Mouse (Mus musculus) CD8-positive naive resting alpha-beta T cell, adult 2 months (primary cell): ENCODE measurements around the gene Hlcs.

ENCODE experiments used
- DNase-seq, 2 experiments: peaks; one replicate each; pipeline ENCODE4 v3.0.0; 2022; ENCODE audit warnings: low read depth in 2 of 2, low spot score in 2 of 2

Gene Hlcs

DNA sequence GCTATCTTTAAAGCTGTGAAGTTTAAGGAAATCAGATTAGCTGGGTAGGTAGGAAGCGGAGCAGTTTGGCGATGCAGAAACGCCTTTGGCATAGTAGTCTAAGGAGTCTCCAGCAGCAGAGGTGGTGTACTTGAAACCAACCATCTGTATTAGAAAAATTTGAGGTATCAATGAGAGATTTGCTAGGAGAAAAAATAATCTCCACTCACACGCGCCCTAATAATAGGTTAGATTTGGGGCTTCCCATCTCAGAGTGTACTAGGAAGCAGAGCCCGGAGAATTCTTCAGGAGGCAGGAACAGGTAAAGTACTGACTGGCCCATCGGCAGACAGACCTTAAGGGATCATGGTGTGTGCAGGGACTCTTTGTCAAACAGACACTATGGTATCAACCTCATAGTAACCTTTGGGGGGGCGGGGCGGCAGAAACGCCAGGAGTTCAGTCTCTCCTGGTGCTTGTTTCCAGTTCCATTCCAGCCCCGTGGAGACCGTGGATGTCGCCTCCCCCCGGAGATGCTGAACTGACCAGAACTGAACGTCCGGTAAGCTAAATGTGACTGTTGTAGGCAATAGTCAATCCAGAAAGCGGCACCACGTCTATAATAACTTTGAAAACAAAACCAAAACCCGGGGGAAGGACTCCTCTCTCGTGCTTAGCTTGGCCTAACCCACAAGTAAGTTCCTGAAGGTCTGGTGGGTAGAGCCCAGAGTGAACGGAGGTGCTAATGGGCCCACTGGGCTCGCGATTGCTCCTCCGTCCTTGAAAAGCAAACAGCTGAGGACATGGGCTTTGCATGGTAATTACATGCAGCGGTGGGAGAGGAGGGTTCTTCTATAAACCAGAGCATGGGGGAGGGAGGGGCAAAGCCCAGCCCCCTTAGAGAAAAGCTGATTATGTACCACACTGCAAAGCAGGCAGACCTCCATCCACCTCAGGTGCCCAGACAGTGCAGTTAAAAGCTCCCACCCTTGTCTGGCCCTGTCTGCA, 15.8 kb upstream of the Hlcs start:
- peak in 1 of 2 experiments; percentile 27 for DNase-seq

DNA sequence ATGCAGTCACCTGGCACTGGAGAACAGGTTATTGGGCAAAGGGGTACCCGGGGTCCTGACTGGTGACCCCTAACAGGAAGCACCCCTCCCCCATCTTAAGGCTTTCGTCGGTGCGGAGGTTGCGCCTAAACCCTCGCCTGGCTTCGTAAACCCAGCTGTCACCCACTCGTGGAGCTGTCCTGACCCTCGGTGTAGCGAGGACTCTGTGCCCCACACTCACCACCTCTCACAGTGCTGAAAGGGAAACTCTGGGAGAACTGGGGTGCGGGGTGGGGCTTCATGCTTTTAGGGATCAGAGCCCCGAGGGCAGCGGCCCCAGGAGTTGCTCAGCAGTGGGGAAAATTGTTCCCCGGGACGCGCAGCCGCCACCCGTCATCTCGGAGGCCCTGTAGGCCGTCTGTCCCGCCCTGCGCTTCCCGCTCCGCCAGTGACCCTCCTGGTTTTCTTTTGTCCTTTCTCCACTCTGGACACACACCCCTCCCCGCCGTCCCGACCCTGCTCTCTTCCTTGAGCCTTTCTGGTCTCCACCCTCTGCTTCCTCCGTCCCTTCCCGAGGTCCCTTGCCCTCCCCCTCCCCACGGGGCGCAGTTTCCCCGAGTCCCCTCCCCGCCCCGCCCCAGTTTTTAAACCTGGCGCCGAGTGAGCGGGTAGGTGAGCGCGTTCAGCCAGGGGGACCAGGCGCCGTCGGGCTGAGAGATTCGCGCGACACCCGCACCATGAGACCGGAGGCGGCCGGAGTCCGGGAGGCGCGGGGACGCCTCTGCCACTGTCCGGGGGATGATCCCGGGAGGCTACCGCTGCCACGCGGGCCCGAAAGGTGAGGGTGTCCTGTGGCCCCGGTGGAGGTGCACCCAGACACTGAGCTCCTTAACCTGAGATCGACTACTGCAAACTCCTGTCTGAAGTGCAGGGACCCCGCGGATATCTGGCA, 14.7 kb upstream of the Hlcs start, which contains the start of gene Ripply3:
Ripply3 (plus strand) TSS at position 640 of the 931 bp plus-strand sequence.
- peak in 1 of 2 experiments; percentile 15 for DNase-seq

DNA sequence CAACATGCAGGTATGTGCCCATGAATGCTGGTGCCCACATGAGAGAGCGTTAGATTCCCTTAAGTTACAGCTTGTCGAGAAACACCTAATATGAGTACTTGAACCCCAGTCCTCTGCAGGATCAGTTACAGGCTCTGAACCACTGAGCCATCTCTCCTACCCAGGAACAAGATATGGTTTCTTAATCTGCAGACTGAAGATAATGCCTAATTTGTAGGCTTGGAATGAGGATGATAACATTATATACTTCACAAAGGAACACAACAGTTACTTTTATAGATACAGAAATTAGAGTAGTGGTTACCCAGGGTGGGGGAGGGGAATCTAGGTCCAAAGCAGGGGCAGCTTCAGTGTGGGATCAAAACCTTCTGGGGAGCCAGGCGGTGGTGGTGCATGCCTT, 12.6 kb upstream of the Hlcs start:
- no peak for DNase-seq

DNA sequence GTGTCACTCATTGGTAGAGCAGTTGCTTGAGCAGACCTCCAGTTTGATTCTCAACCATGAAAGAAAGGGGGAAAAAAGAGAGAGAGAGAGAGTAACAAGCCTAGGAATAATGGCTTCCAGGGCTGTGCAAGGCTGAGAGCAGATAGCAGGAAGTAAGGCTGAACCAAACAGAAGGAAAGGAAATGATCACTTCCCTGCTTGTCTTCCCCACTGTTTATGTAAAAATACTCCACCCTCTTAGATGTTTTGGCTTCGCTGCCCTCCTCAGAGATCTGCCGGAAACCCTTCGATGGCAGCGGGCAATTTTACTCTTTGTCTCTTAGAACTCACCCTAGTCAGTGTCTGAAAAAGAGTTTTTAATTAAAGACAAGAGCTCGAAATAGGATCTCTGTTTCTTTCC, 10.3 kb upstream of the Hlcs start:
- DNase-seq, result no peak

DNA sequence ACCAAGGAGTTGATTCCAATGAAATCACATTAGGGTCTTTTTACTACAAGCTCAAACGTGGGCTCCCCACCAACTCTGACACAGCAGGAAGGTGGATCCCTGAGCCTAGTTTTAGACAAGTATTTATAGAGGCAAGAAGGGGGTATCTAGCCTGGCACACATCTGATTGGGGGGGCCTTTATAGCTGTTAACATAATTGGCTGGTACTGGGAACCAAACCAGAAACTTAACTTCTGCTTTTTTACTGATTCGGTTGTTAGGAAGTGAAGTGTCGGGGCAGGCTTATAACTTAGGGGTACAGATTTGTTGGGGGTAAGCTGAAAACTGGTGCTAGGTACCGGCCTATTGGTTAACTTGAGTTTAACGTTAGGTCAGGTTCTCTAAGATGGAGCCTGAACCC, 6.9 kb upstream of the Hlcs start:
- DNase-seq, result no peak

DNA sequence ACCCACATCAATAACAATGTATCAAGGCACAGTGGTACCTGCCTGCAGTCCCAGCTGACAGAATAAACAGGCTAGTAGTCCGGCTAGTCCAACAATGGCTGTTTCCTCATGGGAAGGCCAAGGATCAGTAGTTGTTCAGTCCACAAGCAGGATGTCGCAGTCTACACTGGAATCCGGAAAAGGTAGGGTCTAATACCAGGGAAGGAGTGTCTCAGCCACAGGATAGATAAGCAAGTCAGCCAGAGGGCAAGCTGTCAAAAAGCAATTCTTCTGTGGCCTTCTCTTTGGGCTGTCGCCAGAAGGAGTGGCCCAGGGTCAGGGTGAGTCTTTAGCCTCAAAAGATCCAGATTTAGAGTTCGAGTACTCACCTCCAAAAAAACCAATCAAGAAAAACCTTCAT, 4.4 kb upstream of the Hlcs start:
- DNase-seq, result no peak

DNA sequence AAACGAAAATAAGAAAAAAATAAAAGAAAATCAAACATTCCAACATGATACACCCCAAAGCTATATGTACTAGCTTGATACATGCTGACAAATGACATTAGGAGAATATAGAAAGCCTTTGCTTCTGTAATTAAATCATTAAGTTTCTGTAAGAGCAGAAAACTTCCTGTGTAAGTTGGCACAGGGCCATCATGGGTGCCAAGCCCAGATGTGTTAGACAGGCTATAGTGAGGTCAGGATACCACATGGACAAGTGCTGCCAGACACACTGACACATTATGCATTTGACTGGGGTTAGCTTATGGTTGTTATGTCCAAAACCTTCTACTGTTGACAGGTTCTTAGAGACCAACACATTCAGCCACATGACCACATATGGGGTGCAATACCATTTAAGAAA, 1.8 kb upstream of the Hlcs start:
- no peak for DNase-seq

DNA sequence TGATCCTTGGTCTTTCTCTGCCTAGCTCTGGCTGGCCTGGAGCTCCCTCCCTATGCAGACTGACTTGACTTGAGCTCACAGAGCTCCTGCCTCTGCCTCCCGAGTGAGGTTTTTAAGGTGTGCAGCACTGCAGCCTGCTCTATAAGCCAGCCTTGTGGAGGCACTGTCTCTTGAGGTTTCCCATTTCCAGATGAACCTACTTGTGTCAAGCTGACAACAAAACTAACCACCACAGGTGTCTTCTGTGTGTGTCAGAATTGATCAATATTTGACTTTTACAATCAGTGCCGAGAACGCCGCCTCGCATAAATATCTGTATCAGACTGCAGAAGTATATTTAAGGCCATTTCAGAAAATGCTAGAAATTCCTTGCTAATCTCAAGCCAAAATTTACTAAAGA, 1.3 kb upstream of the Hlcs start:
- no peak for DNase-seq

DNA sequence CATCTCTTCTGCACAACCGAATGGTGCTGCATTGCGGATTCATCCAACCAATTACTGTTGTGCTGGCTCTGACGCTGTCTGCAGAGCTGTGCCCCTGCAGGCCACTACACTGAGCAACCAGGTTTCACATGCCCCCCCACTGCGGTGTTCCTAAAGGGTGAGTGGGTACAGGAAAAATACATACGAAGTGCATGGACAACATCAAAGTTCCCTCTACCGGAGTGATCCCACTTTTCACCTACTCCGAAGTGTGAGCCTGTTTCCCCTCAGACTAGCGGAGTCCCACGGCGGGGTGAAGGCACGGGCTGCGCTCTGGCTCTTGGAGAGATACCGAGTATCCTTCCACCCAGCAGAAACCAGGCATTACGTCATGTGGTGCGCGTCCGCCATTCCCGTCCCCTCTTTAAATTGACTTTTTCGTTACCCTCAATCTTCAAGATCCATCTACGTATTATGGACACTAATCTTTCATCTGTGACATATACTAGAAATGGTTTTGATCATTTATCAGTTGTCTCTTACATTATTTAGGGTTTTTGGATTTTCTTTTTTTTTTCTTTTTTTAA, 625 bp downstream of the Hlcs start:
- DNase-seq, result peak; percentile 72 to 79

DNA sequence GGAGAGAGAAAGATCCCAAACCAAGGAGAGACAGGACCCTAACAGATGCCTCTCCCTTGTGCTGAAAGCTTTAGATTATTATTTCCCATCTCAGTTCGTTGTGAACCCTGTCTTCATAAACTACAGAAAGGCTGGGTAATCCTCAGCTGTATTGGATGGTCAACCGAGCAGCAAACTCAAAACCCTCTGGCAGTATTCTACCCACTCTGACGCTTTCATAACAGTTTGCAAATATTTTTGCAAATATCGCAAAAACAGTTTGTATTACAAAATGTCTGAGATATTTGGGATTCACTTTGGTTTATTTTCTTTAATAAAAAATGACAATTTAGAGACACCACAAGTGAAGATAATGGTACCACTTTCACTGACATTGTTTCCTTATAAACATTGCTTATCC, 1.4 kb downstream of the Hlcs start:
- DNase-seq, result no peak

DNA sequence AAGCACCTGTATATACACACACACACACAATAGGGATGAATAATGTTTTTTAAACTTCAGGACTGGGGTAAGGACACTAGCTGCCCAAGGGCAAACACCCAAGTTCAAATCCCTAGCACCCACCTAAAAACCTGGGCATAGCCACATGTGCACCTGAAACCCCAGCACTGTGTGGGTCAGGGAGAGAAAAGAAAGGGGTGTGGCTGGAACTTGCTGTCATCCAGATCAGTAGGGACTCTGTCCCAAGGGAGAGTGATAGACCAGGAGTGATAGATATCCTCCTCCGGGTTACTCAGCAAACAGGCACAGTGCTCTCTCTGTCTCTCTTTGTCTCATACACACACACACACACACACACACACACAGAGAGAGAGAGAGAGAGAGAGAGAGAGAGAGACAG, 2.0 kb downstream of the Hlcs start:
- no peak for DNase-seq

DNA sequence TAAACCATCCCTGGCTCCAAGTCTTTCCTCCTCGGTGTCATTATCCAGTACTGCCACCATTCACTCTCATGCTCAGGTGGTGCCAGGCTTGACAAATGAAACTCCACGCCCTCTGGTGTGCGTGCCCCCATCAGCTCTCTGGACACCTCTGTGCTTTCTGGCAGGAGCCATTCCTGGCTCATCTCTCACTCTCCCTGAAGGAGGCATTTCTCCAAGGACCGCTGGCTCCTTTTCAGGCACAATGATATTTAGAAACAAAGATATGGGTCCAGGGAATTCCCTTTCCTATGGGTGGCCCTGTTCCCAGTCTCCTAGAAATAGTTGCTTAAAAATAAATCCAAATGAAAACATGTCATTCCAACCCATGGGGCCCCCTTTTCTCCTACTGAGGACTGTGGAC, 4.3 kb downstream of the Hlcs start:
- DNase-seq, result no peak

DNA sequence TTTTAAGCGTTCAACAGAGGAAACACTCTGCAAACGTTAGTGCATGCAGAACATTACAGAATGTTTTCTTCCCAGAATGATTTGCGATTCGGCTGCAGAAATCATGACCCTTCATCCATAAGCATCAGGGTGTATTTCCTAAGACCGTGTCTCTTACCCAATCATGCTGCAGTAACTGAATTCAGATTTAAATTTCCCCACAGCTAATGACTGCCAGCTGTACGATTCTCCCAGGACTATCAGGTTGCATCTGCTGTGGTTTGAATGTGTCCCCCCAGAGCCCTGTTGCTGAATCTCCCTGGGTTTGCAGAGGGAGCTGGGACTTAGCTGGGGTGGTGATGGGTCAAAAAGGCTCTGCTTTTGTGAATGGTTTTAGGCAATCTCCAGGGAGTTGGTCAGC, 5.4 kb downstream of the Hlcs start:
- DNase-seq, result no peak

DNA sequence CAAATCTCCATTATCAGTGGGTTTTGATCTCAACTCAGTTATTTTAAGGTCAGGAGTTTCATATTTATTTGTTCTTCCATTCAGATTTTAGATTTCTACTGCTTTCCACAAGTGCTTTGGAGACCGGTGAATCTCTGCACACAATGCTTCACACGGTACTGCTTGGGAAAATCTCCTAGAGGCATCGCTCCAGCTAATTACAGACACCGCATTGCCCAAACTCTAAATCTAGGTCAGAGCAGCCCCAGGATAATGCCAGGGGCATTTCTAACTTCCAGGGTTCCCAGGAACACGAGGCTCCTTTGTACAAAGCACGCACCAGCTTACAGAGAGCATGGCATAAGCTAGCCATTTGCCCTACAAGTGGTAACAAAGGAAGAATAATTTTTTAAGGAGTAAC, 5.8 kb downstream of the Hlcs start:
- DNase-seq, result no peak

DNA sequence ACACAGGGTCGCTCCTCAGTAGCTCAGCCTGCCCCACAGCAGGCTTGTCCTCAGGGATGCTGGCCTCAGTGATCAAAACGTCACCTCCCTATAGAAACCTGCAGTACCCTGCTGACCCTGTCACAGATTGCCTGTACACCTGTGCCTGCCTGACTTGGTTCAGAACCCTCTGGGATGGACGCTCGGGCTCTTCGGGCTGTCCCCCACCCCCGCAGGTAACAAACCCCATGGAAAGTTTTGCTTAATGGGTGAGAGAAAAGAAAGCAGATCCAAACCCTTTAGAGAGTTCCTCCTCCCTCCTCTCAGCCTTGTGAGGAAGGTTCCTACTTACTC, 10.2 kb downstream of the Hlcs start:
- no peak for DNase-seq

DNA sequence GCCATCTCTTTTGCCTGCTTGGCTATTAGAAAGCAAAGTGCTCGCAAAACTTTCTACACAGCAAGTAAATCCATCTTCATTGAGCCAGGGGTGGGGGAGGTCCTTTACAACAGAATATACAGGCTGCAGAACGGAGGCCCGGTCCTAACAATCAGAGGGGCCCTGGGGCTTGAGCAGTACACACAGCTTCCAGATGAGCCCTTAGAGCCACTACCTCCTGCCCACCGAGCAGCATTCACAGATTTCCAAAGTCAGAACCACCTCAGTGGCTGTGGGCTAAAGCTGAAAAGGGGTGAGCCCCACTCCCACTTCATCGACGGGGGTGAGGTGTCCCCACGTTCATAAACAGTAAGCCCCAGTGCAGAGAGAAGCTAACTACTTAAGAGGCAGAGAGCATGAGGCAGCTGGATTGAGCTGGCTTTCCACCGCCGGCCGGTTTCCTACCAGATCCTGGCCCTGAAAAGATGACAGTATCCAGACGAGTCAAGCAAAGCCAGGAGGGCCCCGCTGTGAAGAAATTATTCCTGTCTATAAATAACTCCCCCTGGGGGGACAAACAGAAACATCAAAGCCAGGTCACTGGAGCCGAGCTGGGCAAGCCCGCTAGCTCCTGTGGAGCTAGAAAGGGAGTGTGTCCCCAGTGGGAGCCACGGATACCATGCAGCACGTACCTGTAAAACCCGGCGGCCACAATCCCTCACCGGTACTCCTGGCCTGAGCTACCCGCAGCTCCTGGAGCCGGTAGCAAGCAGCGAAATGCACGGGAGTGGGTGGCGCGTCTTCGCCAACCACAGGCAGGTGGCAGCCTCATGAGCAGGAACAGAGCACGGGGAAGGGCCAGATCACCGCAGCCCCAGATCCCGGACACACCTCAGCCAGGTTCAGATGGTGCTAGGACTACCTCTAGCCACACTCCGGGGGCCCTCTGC, 10.8 kb downstream of the Hlcs start:
- no peak for DNase-seq

DNA sequence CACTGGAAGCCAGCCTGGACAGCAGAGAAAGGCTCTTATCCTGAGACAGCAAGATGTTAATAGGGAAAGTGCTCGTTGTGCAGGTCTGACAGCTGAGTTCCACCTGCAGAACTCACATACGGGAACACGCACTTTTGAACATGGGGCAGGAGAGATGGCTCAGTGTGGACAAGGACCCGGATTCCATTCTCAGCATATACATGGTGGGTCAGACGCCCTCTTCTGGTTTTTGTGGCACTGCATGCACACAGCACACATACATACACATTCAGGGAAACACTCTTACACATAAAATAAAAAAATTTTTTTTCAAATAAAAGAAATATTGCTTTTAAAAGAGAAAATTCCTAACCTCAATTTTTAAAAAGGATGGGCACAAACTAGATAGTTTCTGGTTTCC, 11.7 kb downstream of the Hlcs start:
- DNase-seq, result no peak

DNA sequence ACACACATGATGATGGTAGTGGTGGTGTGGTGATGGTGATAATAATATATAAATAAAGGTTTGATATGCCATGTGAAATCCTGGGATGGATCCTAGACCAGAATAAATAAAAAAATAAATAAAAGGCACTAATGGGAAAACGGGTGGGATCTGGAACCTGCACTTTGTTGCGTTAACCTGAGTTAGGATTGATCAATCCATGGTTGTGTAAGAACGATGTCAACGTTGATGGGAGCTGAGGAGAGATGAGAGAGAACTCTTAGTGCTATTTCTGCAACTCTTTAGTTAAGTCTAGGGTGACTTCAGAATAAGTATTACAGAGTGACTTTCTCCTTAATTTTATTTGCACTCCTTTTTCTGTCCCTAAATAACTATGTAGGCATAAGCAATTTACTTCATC, 12.2 kb downstream of the Hlcs start:
- no peak for DNase-seq

DNA sequence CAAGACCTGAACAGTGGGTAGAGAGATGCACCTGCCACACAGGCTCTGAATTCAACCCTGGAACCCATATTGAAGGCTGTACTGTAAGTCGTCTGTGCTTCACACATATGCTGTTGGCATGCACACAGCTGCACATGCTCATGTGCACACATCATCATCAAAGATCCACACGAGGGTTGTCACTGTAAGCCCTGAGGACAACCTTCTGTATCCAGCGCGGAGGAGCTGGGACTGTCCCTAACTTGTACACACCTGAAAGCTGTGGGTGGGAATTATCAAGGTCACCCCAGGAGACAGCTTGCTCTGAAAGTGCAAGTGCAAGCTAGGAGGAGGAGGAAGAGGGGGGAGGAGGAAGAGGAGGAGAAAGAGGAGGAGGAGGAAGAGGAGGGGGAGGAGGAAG, 14.2 kb downstream of the Hlcs start:
- DNase-seq, result no peak

DNA sequence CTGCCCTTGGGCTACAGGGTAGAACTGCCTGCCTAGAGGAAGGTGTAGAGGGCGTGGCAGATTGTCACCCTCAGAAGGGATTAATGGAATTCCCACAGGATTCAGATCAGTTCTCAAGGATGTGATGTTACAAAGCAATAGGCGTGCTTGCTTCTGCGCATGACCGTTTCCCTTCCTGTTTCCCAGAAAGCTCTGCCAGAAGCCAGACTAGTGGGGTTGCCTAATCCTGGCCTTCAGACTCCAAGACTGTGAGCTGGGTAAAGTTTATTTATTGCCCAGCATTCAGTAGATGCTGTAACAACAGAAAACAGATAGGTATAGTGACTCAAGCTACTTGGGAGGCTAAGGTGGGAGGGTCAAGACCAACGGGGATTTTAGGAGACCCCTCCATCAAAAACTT, 15.3 kb downstream of the Hlcs start:
- DNase-seq, result no peak

DNA sequence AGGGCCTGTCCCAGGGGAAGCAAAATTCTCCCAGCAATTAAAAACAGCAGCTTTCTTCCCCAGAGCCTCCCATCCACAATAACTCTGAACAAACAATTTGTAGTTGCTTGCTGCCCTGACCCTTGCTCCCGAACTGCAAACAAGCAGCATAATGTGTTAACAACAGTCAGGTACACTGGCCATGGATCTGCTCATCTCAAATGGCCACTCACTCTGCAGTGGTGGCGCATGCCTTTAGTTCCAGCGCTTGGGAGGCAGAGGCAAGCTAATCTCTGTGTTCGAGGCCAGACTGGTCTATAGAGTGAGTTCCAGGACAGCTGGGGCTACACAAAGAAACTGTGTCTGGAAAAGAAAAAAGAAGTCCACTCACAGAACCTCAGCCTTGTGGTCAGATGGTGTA, 22.2 kb downstream of the Hlcs start:
- no peak for DNase-seq
